Mouse (Mus musculus): ENCODE results near the gene Gm17509.

GRCm38 (mm10) chr13:117217621-117218020 lies 3.3 kb downstream of the Gm17509 start:
- no peak for TF ChIP-seq POLR2A (IDR thresholded peaks at IDR 0.05; ENCODE audit: insufficient read depth, low read depth, low read length)
- no peak for TF ChIP-seq CTCF (IDR thresholded peaks at IDR 0.05)
